Mouse (Mus musculus): ENCODE data around the gene Synm.

- TF ChIP-seq CTCF (IDR thresholded peaks at IDR 0.05; ENCODE audit: extremely low read depth, insufficient read depth, low read length) (no peak), POLR2A (IDR thresholded peaks at IDR 0.05; ENCODE audit: extremely low read depth, insufficient read depth, low read length) (no peak)
These were observed 35.0 kb downstream of the Synm start for GRCm38 (mm10) chr7:67724536-67724935.
